Mouse (Mus musculus) CH12.LX (cell line): ENCODE results near the gene Slc35a5. TPM values are rescaled to one million over a fixed set of nuclear protein-coding genes. Genes with fewer than 3 reads are reported as not detected.
A peak's percentile ranks its signal among the peaks of the same experiment; 100 is the strongest.

ENCODE experiments used
- DNase-seq: peaks from one replicate; pipeline ENCODE4 v3.0.0-alpha.2; 2013; ENCODE audit errors: extremely low read depth
- H3K27ac ChIP-seq: 2 replicates; pipeline ENCODE4 v1.5.1; 2012; ENCODE audit warnings: low read depth, mild to moderate bottlenecking, control low read depth, moderate library complexity; ENCODE audit not compliant: insufficient read depth
- H3K27me3 ChIP-seq: replicated peaks from 2 replicates; pipeline ENCODE3; 2012; ENCODE audit warnings: inconsistent platforms
- H3K36me3 ChIP-seq, 2 experiments: replicated peaks in 1 of 2; 2 replicates each; pipeline versions ENCODE3 to v1.6.1; 2012; ENCODE audit warnings: inconsistent platforms in 1 of 2, low read length in 1 of 2, mild to moderate bottlenecking in 1 of 2, mixed read lengths in 1 of 2, moderate library complexity in 1 of 2; ENCODE audit not compliant: control insufficient read depth in 1 of 2, insufficient read depth in 1 of 2
- H3K4me1 ChIP-seq, 2 experiments: 2 replicates each; pipeline ENCODE4 v1.6.1; 2012; ENCODE audit warnings: inconsistent platforms in 1 of 2, moderate library complexity in 1 of 2; ENCODE audit not compliant: insufficient read depth in 2 of 2, control insufficient read depth in 1 of 2
- H3K4me2 ChIP-seq: 2 replicates; pipeline ENCODE4 v1.6.1; 2012; ENCODE audit warnings: low read depth, mild to moderate bottlenecking, control low read depth; ENCODE audit not compliant: poor library complexity, insufficient read depth, severe bottlenecking
- H3K4me3 ChIP-seq, 3 experiments: fragments of 150-350 bp in 1 of 3; sonication (generic) in 1 of 3; replicated peaks in 1 of 3; 2 replicates each; pipeline versions ENCODE3 to v1.5.1; 2011 to 2012; ENCODE audit warnings: low read depth in 2 of 3, low read length in 2 of 3, mild to moderate bottlenecking in 2 of 3, moderate library complexity in 2 of 3, control low read depth in 1 of 3, improper control_type of control experiment in 1 of 3, inconsistent platforms in 1 of 3, mixed read lengths in 1 of 3; ENCODE audit not compliant: poor library complexity in 1 of 3
- H3K79me2 ChIP-seq: replicated peaks from 2 replicates; pipeline ENCODE4 v1.6.1; 2012; ENCODE audit warnings: mild to moderate bottlenecking, moderate library complexity; ENCODE audit not compliant: control insufficient read depth, poor library complexity, insufficient read depth, severe bottlenecking; ENCODE audit errors: extremely low read depth
- H3K9ac ChIP-seq: 2 replicates; pipeline ENCODE4 v1.6.1; 2012; ENCODE audit warnings: low read depth, mild to moderate bottlenecking, control low read depth, moderate library complexity; ENCODE audit not compliant: insufficient read depth
- H3K9me3 ChIP-seq: replicated peaks from 2 replicates; pipeline ENCODE3; 2012; ENCODE audit warnings: low read length, inconsistent platforms, mixed read lengths
- BHLHE40 ChIP-seq: IDR thresholded peaks from 2 replicates; pipeline ENCODE4 v1.6.1; 2011; ENCODE audit warnings: mild to moderate bottlenecking, low read depth, low read length, improper control_type of control experiment
- CTCF ChIP-seq, 2 experiments: IDR thresholded peaks in 1 of 2; conservative IDR thresholded peaks in 1 of 2; 2 replicates each; pipeline ENCODE4 v1.5.1; 2011 to 2012; ENCODE audit warnings: low read depth in 2 of 2, low read length in 2 of 2, improper control_type of control experiment in 1 of 2, inconsistent platforms in 1 of 2, mild to moderate bottlenecking in 1 of 2, moderate library complexity in 1 of 2
- ETS1 ChIP-seq: conservative IDR thresholded peaks from 2 replicates; pipeline ENCODE4 v1.6.1; 2012; ENCODE audit warnings: low read depth, mild to moderate bottlenecking, inconsistent platforms, low read length, improper control_type of control experiment, moderate library complexity
- IRF4 ChIP-seq: IDR thresholded peaks from 2 replicates; pipeline ENCODE4 v1.6.1; 2014; ENCODE audit warnings: low read depth, mild to moderate bottlenecking, inconsistent platforms, low read length, improper control_type of control experiment
- MAX ChIP-seq: IDR thresholded peaks from 2 replicates; pipeline ENCODE4 v1.6.1; 2011; ENCODE audit warnings: low read length, improper control_type of control experiment
- MAZ ChIP-seq: IDR thresholded peaks from 2 replicates; pipeline ENCODE4 v1.6.1; 2012; ENCODE audit warnings: low read depth, mild to moderate bottlenecking, inconsistent platforms, low read length, improper control_type of control experiment, moderate library complexity
- MYC ChIP-seq: IDR thresholded peaks from 2 replicates; pipeline ENCODE4 v1.6.1; 2011; ENCODE audit warnings: low read depth, mild to moderate bottlenecking, improper control_type of control experiment, low read length
- NELFE ChIP-seq: IDR thresholded peaks from 2 replicates; pipeline ENCODE4 v1.6.1; 2011; ENCODE audit warnings: low read depth, low read length, improper control_type of control experiment
- NRF1 ChIP-seq: IDR thresholded peaks from 2 replicates; pipeline ENCODE4 v1.6.1; 2014; ENCODE audit warnings: low read depth, mild to moderate bottlenecking, inconsistent platforms, low read length, improper control_type of control experiment, moderate library complexity
- PAX5 ChIP-seq: IDR thresholded peaks from 2 replicates; pipeline ENCODE4 v1.6.1; 2012; ENCODE audit warnings: low read length, inconsistent platforms, mixed read lengths
- POLR2A ChIP-seq: IDR thresholded peaks from 2 replicates; pipeline ENCODE4 v1.6.1; 2011; ENCODE audit warnings: low read depth, mild to moderate bottlenecking, improper control_type of control experiment, low read length
- POLR2AphosphoS2 ChIP-seq: IDR thresholded peaks from 2 replicates; pipeline ENCODE4 v1.6.1; 2011; ENCODE audit warnings: low read depth, low read length, improper control_type of control experiment
- RAD21 ChIP-seq: IDR thresholded peaks from 2 replicates; pipeline ENCODE4 v1.6.1; 2011; ENCODE audit warnings: low read depth, mild to moderate bottlenecking, low read length, improper control_type of control experiment, moderate library complexity
- SIN3A ChIP-seq: IDR thresholded peaks from 2 replicates; pipeline ENCODE4 v1.6.1; 2012; ENCODE audit warnings: low read length, improper control_type of control experiment, inconsistent platforms
- TBP ChIP-seq: conservative IDR thresholded peaks from 2 replicates; pipeline ENCODE4 v1.6.1; 2011; ENCODE audit warnings: low read depth, low read length, improper control_type of control experiment
- USF1 ChIP-seq: IDR thresholded peaks from 2 replicates; pipeline ENCODE4 v1.6.1; 2014; ENCODE audit warnings: low read depth, mild to moderate bottlenecking, inconsistent platforms, low read length, improper control_type of control experiment
- USF2 ChIP-seq: conservative IDR thresholded peaks from 2 replicates; pipeline ENCODE4 v1.6.1; 2011; ENCODE audit warnings: low read depth, low read length, improper control_type of control experiment
- ZC3H11A ChIP-seq: IDR thresholded peaks from 2 replicates; pipeline ENCODE4 v1.6.1; 2012; ENCODE audit warnings: low read depth, mild to moderate bottlenecking, inconsistent platforms, low read length, improper control_type of control experiment
- ZKSCAN1 ChIP-seq: IDR thresholded peaks from 2 replicates; pipeline ENCODE4 v1.6.1; 2012; ENCODE audit warnings: low read depth, inconsistent platforms, low read length, improper control_type of control experiment, borderline replicate concordance
- dilution Hi-C: fragments of 300-500 bp; cut with MboI; formaldehyde crosslinking; loops from 2 replicates; pipeline ENCODE4 v1.14.3; 2020; ENCODE audit warnings: low sequenced_read_pairs; ENCODE audit not compliant: extremely low pct_unique_long_range_greater_than_20kb, extremely low pct_ligation_motif_present
- in situ Hi-C: fragments of 300-500 bp; cut with MboI; formaldehyde crosslinking; loops from 3 replicates; pipeline ENCODE4 v1.14.3; 2019; ENCODE audit warnings: low sequenced_read_pairs, low pct_ligation_motif_present, low pct_unique_long_range_greater_than_20kb, mixed read lengths
- polyA plus RNA-seq: library from polyadenylated mRNA; unstranded; fragments of >175 nt; gene quantifications from 2 replicates; pipeline ENCODE4 v1.2.1, GENCODE M21; 2012; ENCODE audit warnings: low read depth; ENCODE audit not compliant: insufficient read length
- total RNA-seq, 2 experiments: library from RNA; depleted of rRNA; stranded (reverse); fragments of 300-350 nt in 1 of 2; fragments of >200 nt in 1 of 2; gene quantifications; 2 replicates each; pipeline ENCODE4 v1.2.3; 2012 to 2014

Slc35a5 gene
- total and polyA plus RNA-seq, 3 experiments = 6.1 to 14.8 (median 7.4) TPM

DNA sequence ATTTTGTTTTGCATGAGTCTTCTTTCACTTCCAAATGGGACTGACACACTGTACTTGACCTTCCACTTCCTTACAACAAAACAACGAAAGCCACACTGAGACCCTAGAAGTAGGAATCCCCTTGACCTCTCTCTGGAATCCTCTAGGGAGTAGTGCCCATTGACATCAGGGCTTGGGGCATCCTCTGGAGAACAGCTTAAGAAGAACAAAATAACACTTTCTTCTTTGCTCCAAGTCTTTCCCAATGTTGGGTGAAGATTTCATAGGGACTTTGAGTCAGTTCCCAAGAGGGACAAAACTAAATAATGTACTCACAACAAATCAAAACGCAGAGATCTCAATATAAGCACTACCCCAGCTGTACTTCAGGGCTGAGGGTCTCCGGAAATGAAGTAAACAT is 39.7 kb downstream of the Slc35a5 start:
- H3K79me2 ChIP-seq = no peaks in the 10 kb centered on the region
- no peak overlapping the region for H3K4me3 ChIP-seq
- peak overlapping the region; percentile 15; the same call in 1 of the 2 replicates for H3K4me2 ChIP-seq
- H3K9ac ChIP-seq = no peak overlapping the region
- no peak for DNase-seq
- H3K4me1 ChIP-seq = no peaks in the 10 kb centered on the region
- H3K27me3 ChIP-seq = no peaks in the 10 kb centered on the region
- in situ Hi-C loops = no loop called here
- no peaks in the 10 kb centered on the region for H3K9me3 ChIP-seq
- no peak for TF ChIP-seq PAX5
- peak; percentile 7; the same call in 1 of the 2 replicates for TF ChIP-seq IRF4
- TF ChIP-seq, all 38 proteins: peak for 1
- no peaks in the 10 kb centered on the region for H3K36me3 ChIP-seq
- dilution Hi-C loops = no loop called here
- no peak overlapping the region for H3K27ac ChIP-seq

DNA sequence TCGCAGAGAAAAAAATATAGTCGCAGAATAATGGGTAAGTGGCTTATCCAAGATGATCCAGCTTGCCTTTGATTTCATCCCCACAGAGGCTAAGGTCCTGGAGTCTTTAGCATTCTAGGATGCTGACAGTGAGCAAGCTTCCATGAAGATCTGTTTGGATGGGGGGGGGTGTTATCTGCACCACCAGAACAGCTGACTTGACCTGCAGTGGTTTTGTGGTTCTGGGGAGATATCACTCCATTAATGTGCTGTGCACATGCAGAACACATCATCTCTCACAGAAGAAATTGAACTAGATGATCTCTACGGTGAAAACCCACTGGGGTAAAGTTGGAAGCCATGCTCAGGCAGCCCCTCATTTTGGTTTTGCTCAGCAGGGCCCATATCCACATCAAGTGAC is 41.3 kb downstream of the Slc35a5 start:
- H3K9me3 ChIP-seq = no peaks in the 10 kb centered on the region
- H3K9ac ChIP-seq = no peak overlapping the region
- in situ Hi-C loops = no loop called here
- H3K27me3 ChIP-seq = no peaks in the 10 kb centered on the region
- dilution Hi-C loops = no loop called here
- H3K4me3 ChIP-seq = no peak overlapping the region
- H3K4me2 ChIP-seq = no peak overlapping the region
- TF ChIP-seq CTCF (conservative IDR thresholded peaks at IDR 0.05 in 1 of 2, IDR thresholded peaks at IDR 0.05 in 1 of 2; ENCODE audit: low read depth in 2 of 2, low read length in 2 of 2) = no peak
- no peak for TF ChIP-seq RAD21
- TF ChIP-seq POLR2A = no peak
- TF ChIP-seq USF1 = no peak
- TF ChIP-seq NELFE = no peak
- TF ChIP-seq POLR2AphosphoS2 = no peak
- no peak for TF ChIP-seq MAZ
- no peak for TF ChIP-seq SIN3A
- no peak for TF ChIP-seq BHLHE40
- no peak for TF ChIP-seq TBP
- no peak for TF ChIP-seq MAX
- no peak for TF ChIP-seq ZC3H11A
- no peak for TF ChIP-seq MYC
- no peak for TF ChIP-seq NRF1
- TF ChIP-seq ZKSCAN1 = no peak
- no peak for TF ChIP-seq ETS1
- no peak for TF ChIP-seq USF2
- no peak for DNase-seq
- no peaks in the 10 kb centered on the region for H3K4me1 ChIP-seq
- H3K36me3 ChIP-seq = no peaks in the 10 kb centered on the region
- no peak overlapping the region for H3K27ac ChIP-seq
- H3K79me2 ChIP-seq = no peaks in the 10 kb centered on the region
